Mouse (Mus musculus) liver, adult 2 months (tissue): Measurements from ENCODE around the gene Kat6b. TPM values are rescaled to one million over a fixed set of nuclear protein-coding genes. Genes with fewer than 3 reads are reported as not detected.
A peak's percentile ranks its signal among the peaks of the same experiment; 100 is the strongest.

Source experiments
- DNase-seq: peaks from one replicate; pipeline ENCODE4 v3.0.0-alpha.2; 2011; ENCODE audit warnings: low read depth, low spot score; ENCODE audit errors: extremely low read depth
- H3K27ac ChIP-seq: fragments of 200-500 bp; replicated peaks from 2 replicates; pipeline ENCODE4 v1.5.1; 2012; ENCODE audit warnings: low read depth, mild to moderate bottlenecking, control low read depth, inconsistent platforms, low read length; ENCODE audit not compliant: insufficient read depth
- H3K27me3 ChIP-seq: fragments of 200-500 bp; 2 replicates; pipeline ENCODE4 v1.6.1; 2012; ENCODE audit warnings: mild to moderate bottlenecking, moderate library complexity, low read length, inconsistent platforms; ENCODE audit not compliant: control insufficient read depth, insufficient read depth
- H3K36me3 ChIP-seq: fragments of 200-500 bp; 2 replicates; pipeline ENCODE4 v1.6.1; 2012; ENCODE audit warnings: low read length, inconsistent platforms; ENCODE audit not compliant: control insufficient read depth, insufficient read depth
- H3K4me1 ChIP-seq: fragments of 200-500 bp; 2 replicates; pipeline ENCODE4 v1.6.1; 2011; ENCODE audit warnings: low read length; ENCODE audit not compliant: control insufficient read depth, insufficient read depth
- H3K4me3 ChIP-seq: fragments of 200-500 bp; 2 replicates; pipeline ENCODE4 v1.5.1; 2011; ENCODE audit warnings: low read depth, mild to moderate bottlenecking, control low read depth, low read length, moderate library complexity; ENCODE audit not compliant: insufficient read depth
- H3K79me2 ChIP-seq: fragments of 200-500 bp; 2 replicates; pipeline ENCODE4 v1.6.1; 2012; ENCODE audit warnings: inconsistent platforms, mild to moderate bottlenecking, low read length, moderate library complexity; ENCODE audit not compliant: control insufficient read depth, insufficient read depth
- H3K9ac ChIP-seq: fragments of 200-500 bp; 2 replicates; pipeline ENCODE4 v1.6.1; 2012; ENCODE audit warnings: low read depth, mild to moderate bottlenecking, control low read depth, inconsistent platforms, low read length
- CTCF ChIP-seq: fragments of 200-500 bp; IDR thresholded peaks from 2 replicates; pipeline ENCODE4 v1.5.1; 2011; ENCODE audit warnings: low read depth, low read length, control low read depth
- POLR2A ChIP-seq: fragments of 200-500 bp; IDR thresholded peaks from 2 replicates; pipeline ENCODE4 v1.6.1; 2011; ENCODE audit warnings: low read length, control low read depth; ENCODE audit not compliant: insufficient read depth; ENCODE audit errors: extremely low read depth
- WGBS: fragments of 180-500 bp; shearing (Covaris S2); methylation state at CpG from one replicate; pipeline ENCODE4 v1.1.7; 2018; 5-methylcytosine and 5-hydroxymethylcytosine counted together
- polyA plus RNA-seq: library from polyadenylated mRNA; depleted of rRNA; stranded (reverse); fragments of >200 nt; gene quantifications from 2 replicates; pipeline ENCODE4 v1.2.3, GENCODE M21; 2012
- total RNA-seq: library from RNA; depleted of rRNA; stranded (reverse); fragments of >200 nt; gene quantifications from 2 replicates; pipeline ENCODE4 v1.2.3, GENCODE M21; 2014

Kat6b gene
- total and polyA plus RNA-seq, 2 experiments, result 3.2 to 5.3 TPM

- 40% methylated on average over 8 of the region's 8 CpGs for WGBS
- no peaks in the 10 kb centered on the region for H3K27me3 ChIP-seq
- peaks cover 17% of the 10 kb centered on the region; the same call in 1 of the 2 replicates for H3K79me2 ChIP-seq
- peak; percentile 52 for DNase-seq
- peak overlapping the region; percentile 27; the same call in 1 of the 2 replicates for H3K27ac ChIP-seq
- no peaks in the 10 kb centered on the region for H3K36me3 ChIP-seq
- no peak overlapping the region for H3K4me3 ChIP-seq
- 0 out of 2 replicates have a peak, but pooled peaks have one; percentile 5 for TF ChIP-seq CTCF
- no peak for TF ChIP-seq POLR2A
- H3K4me1 ChIP-seq, result peaks cover 31% of the 10 kb centered on the region
- no peak overlapping the region for H3K9ac ChIP-seq
Measured at GRCm38 (mm10) chr14:21585491-21586251, 104.4 kb downstream of the Kat6b start.

GRCm38 (mm10) chr14:21586481-21587118, 105.4 kb downstream of the Kat6b start:
- Histone ChIP-seq H3K9ac (no peak overlapping the region), H3K4me1 (peaks cover 34% of the 10 kb centered on the region), H3K79me2 (peaks cover 17% of the 10 kb centered on the region), H3K27ac (no peak overlapping the region; the same call in 1 of the 2 replicates), H3K36me3 (no peaks in the 10 kb centered on the region), H3K27me3 (no peaks in the 10 kb centered on the region), H3K4me3 (no peak overlapping the region)
- TF ChIP-seq CTCF (no peak), POLR2A (no peak)
- peak; percentile 35 for DNase-seq
- 25% methylated on average over 4 of the region's 4 CpGs for WGBS

- Histone ChIP-seq H3K36me3 (no peaks in the 10 kb centered on the region), H3K4me3 (no peak overlapping the region), H3K9ac (no peak overlapping the region), H3K4me1 (peaks cover 36% of the 10 kb centered on the region), H3K27ac (no peak overlapping the region), H3K27me3 (no peaks in the 10 kb centered on the region), H3K79me2 (peaks cover 17% of the 10 kb centered on the region)
- 74% methylated on average over 2 of the region's 2 CpGs for WGBS
- no peak for DNase-seq
- TF ChIP-seq POLR2A (no peak), CTCF (no peak)
Measured at GRCm38 (mm10) chr14:21587931-21588330, 106.7 kb downstream of the Kat6b start.

GRCm38 (mm10) chr14:21589620-21590019, 108.4 kb downstream of the Kat6b start:
- Histone ChIP-seq H3K79me2 (peaks cover 16% of the 10 kb centered on the region), H3K4me3 (no peak overlapping the region), H3K27me3 (no peaks in the 10 kb centered on the region), H3K27ac (peak overlapping the region; percentile 48), H3K36me3 (no peaks in the 10 kb centered on the region), H3K9ac (no peak overlapping the region), H3K4me1 (peaks cover 34% of the 10 kb centered on the region)
- 76% methylated on average over 7 of the region's 7 CpGs for WGBS
- TF ChIP-seq CTCF (no peak), POLR2A (no peak)
- peak; percentile 57 for DNase-seq

- peak overlapping the region; percentile 48 for H3K27ac ChIP-seq
- H3K36me3 ChIP-seq, result no peaks in the 10 kb centered on the region
- TF ChIP-seq CTCF, result no peak
- no peak for TF ChIP-seq POLR2A
- H3K9ac ChIP-seq, result no peak overlapping the region
- no peaks in the 10 kb centered on the region for H3K27me3 ChIP-seq
- H3K79me2 ChIP-seq, result peaks cover 16% of the 10 kb centered on the region
- DNase-seq, result peak; percentile 95
- WGBS, result 19% methylated on average over 4 of the region's 4 CpGs
- H3K4me1 ChIP-seq, result peaks cover 32% of the 10 kb centered on the region
- H3K4me3 ChIP-seq, result no peak overlapping the region
Measured at GRCm38 (mm10) chr14:21590205-21590604, 109.0 kb downstream of the Kat6b start.
